Mouse (Mus musculus): ENCODE data around the gene Rabggta.

GRCm38 (mm10) chr14:55745180-55745860 lies 23.3 kb upstream of the Rabggta start, which contains the start of the genes Dhrs1 and Nop9:
- TF ChIP-seq CHD2 (IDR thresholded peaks at IDR 0.05; ENCODE audit: low read depth, low read length): no peak
- no peak for TF ChIP-seq ZC3H11A (IDR thresholded peaks at IDR 0.05; ENCODE audit: borderline replicate concordance, low read depth, low read length)
- TF ChIP-seq ZNF384 (IDR thresholded peaks at IDR 0.05; ENCODE audit: low read depth, low read length): no peak

Measured in ES-E14 (cell line).